Mouse (Mus musculus): ENCODE results near the gene Psme1.

The Psme1 gene

GRCm38 (mm10) chr14:55577871-55578667, at the start of gene Psme1:
Gene Psme1 (plus strand): TSS chr14:55578123.
- peak; percentile 68 for DNase-seq (ENCODE audit: extremely low read depth, low read depth, low spot score)

- no peak for DNase-seq (ENCODE audit: extremely low read depth, low read depth, low spot score)
Measured at GRCm38 (mm10) chr14:55536116-55536745, 41.7 kb upstream of the Psme1 start.

- DNase-seq (ENCODE audit: extremely low read depth, low read depth, low spot score), result no peak
Measured at GRCm38 (mm10) chr14:55540067-55540786, 37.7 kb upstream of the Psme1 start, which contains the start of gene Pck2. Gene Pck2 (plus strand): TSS chr14:55540266.

DNA sequence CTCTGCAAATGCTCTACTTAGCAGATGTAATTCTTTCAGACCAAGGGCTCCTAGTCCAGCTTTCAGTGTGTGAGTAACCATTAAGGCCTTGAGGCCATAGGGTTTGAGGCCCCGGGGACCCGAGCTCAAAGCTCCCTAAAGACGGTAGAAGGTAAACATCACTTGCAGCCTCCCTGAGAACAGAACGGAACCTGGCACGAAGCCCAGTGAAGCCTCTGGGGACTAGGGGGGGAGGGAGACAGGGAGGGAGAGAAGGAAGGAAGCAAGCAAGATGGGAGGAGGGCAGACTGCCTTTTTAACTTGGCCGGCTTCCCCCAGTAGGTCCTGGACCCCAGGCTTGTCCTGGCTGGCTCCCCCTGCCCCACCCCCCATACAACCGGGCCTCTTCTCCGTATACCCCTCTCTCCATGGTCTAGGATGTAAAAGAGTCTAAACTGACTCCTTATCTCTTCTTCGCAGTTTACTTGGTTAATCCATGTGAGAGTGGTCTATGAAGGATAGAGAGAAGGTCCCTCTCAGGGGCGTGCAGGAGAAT, 37.1 kb upstream of the Psme1 start:
- no peak for DNase-seq (ENCODE audit: extremely low read depth, low read depth, low spot score)

GRCm38 (mm10) chr14:55542268-55542667, 35.7 kb upstream of the Psme1 start:
- no peak for DNase-seq (ENCODE audit: extremely low read depth, low read depth, low spot score)

DNA sequence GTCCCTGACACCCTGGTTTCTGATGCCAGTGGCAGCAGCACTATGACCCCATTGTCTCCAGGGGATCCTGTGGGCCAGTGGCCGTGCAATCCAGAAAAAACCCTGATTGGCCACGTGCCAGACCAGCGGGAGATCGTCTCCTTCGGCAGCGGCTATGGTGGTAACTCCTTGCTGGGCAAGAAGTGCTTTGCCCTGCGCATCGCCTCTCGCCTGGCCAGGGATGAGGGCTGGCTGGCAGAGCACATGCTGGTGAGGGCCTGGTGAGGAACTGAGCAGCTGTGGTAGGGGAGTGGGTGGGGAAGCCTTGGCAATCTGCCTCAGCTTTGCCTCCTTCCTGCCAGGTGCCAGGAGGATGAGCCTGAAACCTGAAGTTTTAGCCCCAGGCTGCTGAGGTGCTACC, 33.6 kb upstream of the Psme1 start:
- DNase-seq (ENCODE audit: extremely low read depth, low read depth, low spot score), result no peak

GRCm38 (mm10) chr14:55550191-55550590, 27.7 kb upstream of the Psme1 start:
- DNase-seq (ENCODE audit: extremely low read depth, low read depth, low spot score), result no peak

- DNase-seq (ENCODE audit: extremely low read depth, low read depth, low spot score), result no peak
Measured at GRCm38 (mm10) chr14:55551347-55551746, 26.6 kb upstream of the Psme1 start.

DNA sequence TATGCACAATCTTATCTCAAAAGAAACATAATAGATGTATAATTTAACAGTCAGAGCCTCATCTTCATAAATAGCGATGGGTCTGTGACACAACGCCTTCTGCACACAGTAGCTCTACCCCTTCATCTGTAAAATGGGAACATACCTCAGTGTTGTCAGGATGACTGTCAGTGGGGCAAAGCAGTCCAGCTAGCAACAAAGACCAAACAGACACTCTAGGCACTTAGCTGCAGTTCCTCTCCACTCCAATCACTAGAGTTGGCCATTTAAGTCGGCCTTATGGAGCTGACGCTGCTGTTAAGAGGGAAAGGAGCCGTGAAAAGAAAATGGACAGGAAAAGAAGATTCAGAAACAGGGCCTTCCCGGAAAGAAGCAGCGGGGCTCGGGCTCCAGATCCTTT, 26.1 kb upstream of the Psme1 start:
- no peak for DNase-seq (ENCODE audit: extremely low read depth, low read depth, low spot score)

DNA sequence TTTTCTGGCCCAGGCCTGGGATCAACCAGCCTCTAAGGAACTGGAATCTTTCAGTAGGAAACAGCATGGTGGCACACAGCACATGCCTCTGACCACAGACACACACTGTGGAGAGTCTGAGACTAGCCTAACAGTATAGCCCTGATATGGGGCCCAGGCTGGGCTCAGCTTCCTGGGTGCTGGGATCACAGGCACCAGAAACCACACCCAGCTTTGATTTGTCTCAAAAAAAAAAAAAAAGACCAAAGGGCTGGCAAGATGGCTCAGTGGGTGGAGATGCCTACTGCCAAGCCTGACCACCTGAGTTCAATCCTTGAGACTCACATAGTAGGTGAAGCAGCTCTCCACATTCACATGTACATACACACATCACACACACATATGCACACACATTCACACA, 23.3 kb upstream of the Psme1 start:
- no peak for DNase-seq (ENCODE audit: extremely low read depth, low read depth, low spot score)

- no peak for DNase-seq (ENCODE audit: extremely low read depth, low read depth, low spot score)
Measured at GRCm38 (mm10) chr14:55555788-55556187, 22.1 kb upstream of the Psme1 start.

GRCm38 (mm10) chr14:55557003-55557402, 20.9 kb upstream of the Psme1 start:
- DNase-seq (ENCODE audit: extremely low read depth, low read depth, low spot score), result no peak

DNA sequence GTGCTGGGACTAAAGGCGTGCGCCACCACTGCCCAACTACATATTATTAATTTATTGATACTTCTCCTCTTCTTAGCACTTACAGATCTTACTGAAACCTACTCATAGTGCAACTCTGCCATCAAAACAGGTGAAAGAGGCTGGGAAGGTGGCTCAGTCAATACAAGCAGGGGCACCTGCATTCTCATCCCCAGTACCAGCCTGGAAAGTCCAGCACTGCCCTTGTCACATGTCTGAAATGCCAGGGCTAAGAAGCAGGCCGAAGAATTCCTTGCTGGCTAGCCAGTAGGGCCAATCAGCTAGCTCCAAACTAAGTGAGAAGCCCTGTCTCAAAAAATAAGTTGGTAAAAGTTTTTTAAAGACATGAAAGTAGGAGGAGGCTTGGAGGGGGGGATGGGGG, 20.3 kb upstream of the Psme1 start:
- no peak for DNase-seq (ENCODE audit: extremely low read depth, low read depth, low spot score)

- DNase-seq (ENCODE audit: extremely low read depth, low read depth, low spot score), result no peak
Measured at GRCm38 (mm10) chr14:55558740-55559448, 19.0 kb upstream of the Psme1 start.

- no peak for DNase-seq (ENCODE audit: extremely low read depth, low read depth, low spot score)
Measured at GRCm38 (mm10) chr14:55559799-55560201, 18.1 kb upstream of the Psme1 start, which contains the start of gene Dcaf11. Gene Dcaf11 (plus strand): TSS chr14:55560006.

GRCm38 (mm10) chr14:55560202-55561073, 17.5 kb upstream of the Psme1 start, which contains the start of gene A730061H03Rik:
Gene A730061H03Rik (minus strand): TSS chr14:55560406.
- peak; percentile 98 for DNase-seq (ENCODE audit: extremely low read depth, low read depth, low spot score)

GRCm38 (mm10) chr14:55561860-55562259, 16.1 kb upstream of the Psme1 start:
- no peak for DNase-seq (ENCODE audit: extremely low read depth, low read depth, low spot score)

GRCm38 (mm10) chr14:55563249-55563648, 14.7 kb upstream of the Psme1 start:
- DNase-seq (ENCODE audit: extremely low read depth, low read depth, low spot score), result no peak

DNA sequence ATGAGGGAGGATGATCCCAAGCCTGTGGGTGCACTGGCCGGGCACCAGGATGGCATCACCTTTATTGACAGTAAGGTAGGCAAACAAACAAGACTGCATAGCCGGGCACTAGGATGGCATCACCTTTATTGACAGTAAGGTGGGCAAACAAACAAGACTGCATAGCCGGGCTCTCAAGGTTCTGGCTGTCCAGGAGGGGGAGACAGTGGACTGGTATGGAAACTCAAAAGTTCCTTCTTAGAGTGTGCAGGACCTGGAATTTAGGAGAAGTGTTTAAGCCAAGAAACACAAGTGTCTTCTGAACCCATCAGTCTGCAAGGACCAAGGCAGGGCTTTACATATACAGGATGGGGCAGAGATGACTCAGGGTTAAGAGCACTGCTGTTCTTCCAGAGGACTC, 12.2 kb upstream of the Psme1 start:
- DNase-seq (ENCODE audit: extremely low read depth, low read depth, low spot score), result no peak

DNA sequence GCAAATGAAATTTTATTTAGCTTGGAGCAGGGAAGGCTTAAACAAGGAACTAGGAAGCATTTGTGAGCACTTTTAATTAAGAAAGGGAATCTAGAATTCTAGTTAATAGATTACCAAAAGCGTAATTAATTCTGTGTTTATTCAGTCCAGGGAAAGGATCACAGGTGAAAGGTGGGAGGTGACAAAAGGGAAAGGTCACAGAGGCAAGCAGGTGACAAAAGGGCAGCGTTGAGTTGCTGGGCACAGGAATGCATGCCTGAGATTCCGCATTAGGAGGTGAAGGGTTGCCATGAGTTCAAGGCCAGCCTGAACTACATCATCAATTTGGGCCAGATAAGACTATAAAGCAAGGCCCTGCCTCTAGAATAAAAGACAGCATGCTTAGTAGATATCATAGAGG, 10.4 kb upstream of the Psme1 start:
- no peak for DNase-seq (ENCODE audit: extremely low read depth, low read depth, low spot score)

Data from fat pad, adult 2 months (tissue).